Mouse (Mus musculus) adrenal gland, postnatal 0 days (tissue): ENCODE measurements around the gene Prl6a1. TPM values are rescaled to one million over a fixed set of nuclear protein-coding genes. Genes with fewer than 3 reads are reported as not detected.

Source experiments
- polyA plus RNA-seq: library from polyadenylated mRNA; unstranded; fragments of >200 nt; fragmentation: Nextera tagmentation; extraction: Ambion mirVana; gene quantifications from 2 replicates; pipeline ENCODE4 v1.2.1, GENCODE M21; 2015

The Prl6a1 gene
- not detected in 2 replicates for polyA plus RNA-seq

GRCm38 (mm10) chr13:27312334-27313225 is at the start of gene Prl6a1:
Prl6a1 (plus strand) TSS chr13:27312627.

GRCm38 (mm10) chr13:27345373-27345772 is 32.9 kb downstream of the Prl6a1 start, which contains the start of gene Prl8a2:
Prl8a2 (plus strand) TSS chr13:27345673.

Other genes with a start within 250 kb of the Prl6a1 start
- gene Prl3d1, start 218.4 kb upstream of the Prl6a1 start, polyA plus RNA-seq: not detected in 2 replicates
- not detected in 2 replicates for gene Prl3d2, start 190.9 kb upstream of the Prl6a1 start, polyA plus RNA-seq
- not detected in 2 replicates for gene Prl3d3, start 155.8 kb upstream of the Prl6a1 start, polyA plus RNA-seq
- not detected in 2 replicates for gene Prl3c1, start 116.0 kb upstream of the Prl6a1 start, polyA plus RNA-seq
- not detected in 2 replicates for gene Prl3b1, start 70.8 kb upstream of the Prl6a1 start, polyA plus RNA-seq
- not detected in 2 replicates for gene Prl3a1, start 53.2 kb upstream of the Prl6a1 start, polyA plus RNA-seq
- gene Prl8a2, start 33.0 kb downstream of the Prl6a1 start, polyA plus RNA-seq: 5.4 and 7.9 TPM in 2 replicates
- not detected in 2 replicates for gene Prl2b1, start 78.2 kb downstream of the Prl6a1 start, polyA plus RNA-seq
- gene Prl8a6, start 126.1 kb downstream of the Prl6a1 start, polyA plus RNA-seq: not detected in 2 replicates
- not detected in 2 replicates for gene Prl8a8, start 200.6 kb downstream of the Prl6a1 start, polyA plus RNA-seq